Mouse (Mus musculus): Measurements from ENCODE around the gene Cav1. TPM values are rescaled to one million over a fixed set of nuclear protein-coding genes. Genes with fewer than 3 reads are reported as not detected.

Cav1 gene
- not detected for polyA plus RNA-seq (2017; shearing (Covaris generic))

- ATAC-seq = no peak
These were observed at the start of gene Cav1 for GRCm38 (mm10) chr6:17305954-17306601. TSS of gene Cav1 (plus strand) at chr6:17306335.

DNA sequence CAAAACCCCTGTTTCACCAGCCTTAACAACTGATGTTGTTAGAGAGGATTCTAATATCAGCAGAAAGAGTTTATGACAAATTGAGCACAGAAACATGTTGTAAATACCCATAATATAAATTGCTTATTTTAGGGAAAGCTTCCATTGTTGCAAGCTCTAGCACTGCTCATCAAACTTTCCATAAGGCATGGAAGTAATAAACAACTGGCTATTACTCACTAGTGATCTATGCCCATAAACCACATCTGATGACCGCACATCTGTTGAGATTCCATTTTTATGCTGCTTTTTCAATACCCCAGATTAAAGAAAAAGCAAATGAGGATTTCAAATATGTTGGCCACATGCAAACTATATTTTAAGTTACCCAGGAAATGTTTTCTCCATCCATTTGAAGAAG lies 48.0 kb upstream of the Cav1 start:
- ATAC-seq = no peak

- ATAC-seq = no peak
These were observed 47.2 kb upstream of the Cav1 start for GRCm38 (mm10) chr6:17258911-17259310.

- no peak for ATAC-seq
These were observed 43.3 kb upstream of the Cav1 start for GRCm38 (mm10) chr6:17262786-17263185.

- ATAC-seq = no peak
These were observed 41.1 kb upstream of the Cav1 start for GRCm38 (mm10) chr6:17265043-17265442.

DNA sequence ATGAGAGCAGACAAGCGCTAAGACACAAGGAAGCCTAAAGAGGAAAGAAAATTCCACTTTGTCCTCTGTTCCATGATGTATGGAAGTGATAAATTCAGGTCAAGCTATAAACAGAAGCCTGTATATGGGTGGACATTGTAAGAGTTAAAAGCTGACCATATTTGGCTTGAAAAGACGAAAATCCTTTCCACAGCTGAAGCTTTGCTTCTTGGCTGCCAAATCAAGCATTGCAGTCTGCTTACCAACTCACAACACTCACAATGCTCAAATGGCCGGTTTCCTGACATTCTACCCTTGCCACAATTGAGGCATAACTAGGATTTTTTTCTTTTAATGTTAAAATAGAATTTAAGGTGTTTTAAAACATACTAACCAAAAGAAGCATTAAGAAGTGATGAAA lies 39.7 kb upstream of the Cav1 start:
- ATAC-seq = no peak

GRCm38 (mm10) chr6:17278366-17278765 lies 27.8 kb upstream of the Cav1 start:
- no peak for ATAC-seq

DNA sequence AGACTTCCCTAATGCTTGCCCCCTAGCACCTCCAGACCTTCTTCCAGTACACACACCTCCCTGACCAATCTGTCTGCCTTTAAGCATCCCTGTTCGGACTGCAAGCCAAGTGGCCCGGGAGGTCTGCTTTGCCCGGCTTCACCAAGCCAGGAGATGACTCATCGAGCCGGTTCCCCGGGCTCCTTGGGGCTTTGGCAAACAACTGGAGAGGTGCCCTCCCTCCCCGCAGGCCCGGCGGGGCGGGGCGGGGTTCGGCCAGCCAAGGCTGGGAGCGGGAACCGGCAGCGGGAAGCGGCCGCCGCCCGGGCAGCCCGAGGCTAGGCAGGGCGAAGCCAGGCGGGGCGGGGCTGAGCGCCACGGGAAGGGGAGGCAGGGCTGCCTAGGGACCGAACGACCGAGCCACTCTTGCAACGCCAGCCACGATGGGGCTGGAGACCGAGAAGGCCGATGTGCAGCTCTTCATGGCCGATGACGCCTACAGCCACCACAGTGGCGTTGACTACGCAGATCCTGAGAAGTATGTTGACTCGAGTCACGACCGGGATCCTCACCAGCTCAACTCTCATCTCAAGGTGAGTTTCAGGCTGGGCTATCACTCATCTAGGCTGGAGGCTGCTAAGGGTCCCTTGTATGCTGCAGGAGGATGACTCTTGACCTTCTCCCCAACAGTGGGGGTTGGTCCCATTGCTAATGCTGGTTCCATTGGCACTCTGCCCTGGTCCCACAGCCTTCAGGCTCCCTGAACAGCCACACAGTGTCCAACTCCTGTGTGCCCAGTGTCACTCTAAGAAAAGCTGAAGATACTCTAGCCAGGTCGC lies 25.0 kb upstream of the Cav1 start, which contains the start of gene Cav2:
Cav2 (plus strand) TSS at position 247 of the 818 bp plus-strand sequence.
- ATAC-seq = peak; percentile 31

- ATAC-seq = peak; percentile 18
These were observed 24.4 kb upstream of the Cav1 start for GRCm38 (mm10) chr6:17281757-17282092.

DNA sequence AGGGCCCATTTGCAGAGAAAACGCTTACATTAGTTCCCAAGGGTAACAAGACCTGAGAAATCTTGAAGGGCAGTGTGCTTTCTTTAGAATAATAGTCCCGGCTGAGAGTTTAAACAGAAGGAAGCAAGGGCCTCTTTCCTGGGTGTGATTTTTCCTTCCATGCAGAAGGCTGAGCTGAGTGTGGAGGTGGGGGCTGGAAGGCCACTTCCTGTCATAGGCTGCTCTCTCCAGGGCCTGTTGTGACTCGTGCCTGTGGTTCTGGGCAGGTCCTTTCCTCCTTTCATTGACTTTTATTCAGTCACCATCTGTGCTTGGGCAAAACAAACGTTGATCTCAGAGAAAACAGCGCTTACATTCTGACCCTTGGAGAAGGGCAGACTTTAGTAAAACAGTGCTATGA lies 24.0 kb upstream of the Cav1 start:
- ATAC-seq = peak; percentile 32

- ATAC-seq = no peak
These were observed 22.3 kb upstream of the Cav1 start for GRCm38 (mm10) chr6:17283834-17284233.

- peak; percentile 55 for ATAC-seq
These were observed 19.8 kb upstream of the Cav1 start for GRCm38 (mm10) chr6:17286381-17286780.

GRCm38 (mm10) chr6:17295116-17295515 lies 11.0 kb upstream of the Cav1 start:
- no peak for ATAC-seq

- no peak for ATAC-seq
These were observed 629 bp downstream of the Cav1 start for GRCm38 (mm10) chr6:17306602-17307325.

DNA sequence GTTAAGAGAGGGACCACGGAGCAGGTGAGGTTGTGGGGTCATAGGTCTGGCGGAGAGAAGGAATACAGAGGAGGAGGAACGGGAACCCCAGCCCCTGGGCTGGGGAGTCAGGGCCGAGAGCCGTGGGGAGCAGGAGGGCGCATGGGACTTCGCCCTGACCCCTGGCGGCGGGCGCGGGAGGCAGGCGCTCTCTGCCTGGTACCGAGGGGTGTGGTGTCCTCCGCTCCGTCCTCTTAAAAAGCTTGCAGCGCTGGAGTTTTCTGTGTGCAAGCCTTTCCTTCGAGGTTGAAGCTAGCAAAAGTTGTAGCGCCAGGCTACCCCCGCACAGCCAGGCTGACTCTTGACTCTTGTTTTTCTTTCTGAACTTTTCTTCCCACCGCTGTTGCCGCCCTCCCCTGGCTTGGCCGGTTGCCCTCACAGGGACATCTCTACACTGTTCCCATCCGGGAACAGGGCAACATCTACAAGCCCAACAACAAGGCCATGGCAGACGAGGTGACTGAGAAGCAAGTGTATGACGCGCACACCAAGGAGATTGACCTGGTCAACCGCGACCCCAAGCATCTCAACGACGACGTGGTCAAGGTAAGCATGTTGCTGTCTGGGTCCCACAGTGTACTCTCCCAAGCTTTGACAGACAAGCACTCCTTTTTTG lies 1.5 kb downstream of the Cav1 start:
- ATAC-seq = peak; percentile 54

- no peak for ATAC-seq
These were observed 2.5 kb downstream of the Cav1 start for GRCm38 (mm10) chr6:17308661-17309060.

- no peak for ATAC-seq
These were observed 3.1 kb downstream of the Cav1 start for GRCm38 (mm10) chr6:17309260-17309659.

DNA sequence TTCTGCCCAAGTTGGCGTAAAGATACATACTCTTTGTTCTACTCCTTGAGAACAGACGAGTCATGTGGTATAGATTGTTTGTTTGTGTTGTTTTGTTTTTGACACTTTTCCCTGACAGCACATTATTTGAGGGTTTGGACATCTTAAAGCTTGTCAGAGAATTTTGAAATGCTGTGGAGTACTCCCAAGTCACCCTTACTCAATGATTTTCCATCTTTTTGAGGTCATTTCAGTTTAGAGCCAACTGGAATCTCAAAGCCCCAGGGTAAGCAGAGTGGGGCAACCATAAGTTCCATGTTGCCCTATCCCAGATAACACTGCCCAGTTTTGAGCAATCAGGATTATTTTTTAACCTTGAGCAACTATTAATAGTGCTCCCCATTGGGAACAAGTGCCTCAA lies 8.1 kb downstream of the Cav1 start:
- no peak for ATAC-seq

DNA sequence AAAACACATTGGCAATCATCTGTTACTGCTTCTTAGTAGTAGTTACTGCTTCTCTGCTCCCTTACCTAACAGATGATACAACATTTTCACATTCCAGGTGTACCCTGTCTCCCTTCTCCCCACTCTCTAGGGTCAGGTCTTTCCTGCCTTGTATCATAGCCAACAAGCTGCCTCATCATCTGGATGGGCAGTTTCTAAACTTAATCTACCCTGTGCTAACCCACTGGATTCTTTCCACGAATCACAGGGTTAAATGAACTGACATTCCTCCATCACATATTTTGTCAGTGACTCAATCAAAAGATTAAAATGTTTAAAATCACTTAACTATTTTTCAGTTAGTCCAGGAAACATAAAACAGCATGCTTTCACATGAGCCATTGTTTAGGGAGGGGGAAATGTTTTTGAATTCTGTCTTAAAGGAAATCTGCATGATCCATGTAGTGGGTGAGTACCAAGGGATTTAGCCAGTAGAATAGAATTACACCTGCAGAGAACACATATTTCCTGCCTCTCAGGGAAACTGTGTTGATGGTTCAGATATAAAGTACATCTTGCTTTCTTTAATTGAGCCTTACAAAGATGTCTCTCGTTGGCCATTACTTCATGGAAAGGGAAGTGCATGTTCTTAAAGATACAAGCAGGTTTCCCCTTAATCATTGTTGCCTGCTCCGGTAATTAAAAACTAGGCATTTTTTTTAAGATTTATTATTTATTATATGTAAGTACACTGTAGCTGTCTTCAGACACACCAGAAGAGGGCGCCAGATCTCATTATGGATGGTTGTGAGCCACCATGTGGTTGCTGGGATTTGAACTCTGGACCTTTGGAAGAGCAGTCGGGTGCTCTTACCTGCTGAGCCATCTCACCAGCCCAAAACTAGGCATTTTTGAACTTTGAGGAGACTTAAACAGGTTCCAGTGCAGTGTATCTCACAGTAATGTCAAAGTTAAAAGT lies 8.8 kb downstream of the Cav1 start:
- no peak for ATAC-seq

DNA sequence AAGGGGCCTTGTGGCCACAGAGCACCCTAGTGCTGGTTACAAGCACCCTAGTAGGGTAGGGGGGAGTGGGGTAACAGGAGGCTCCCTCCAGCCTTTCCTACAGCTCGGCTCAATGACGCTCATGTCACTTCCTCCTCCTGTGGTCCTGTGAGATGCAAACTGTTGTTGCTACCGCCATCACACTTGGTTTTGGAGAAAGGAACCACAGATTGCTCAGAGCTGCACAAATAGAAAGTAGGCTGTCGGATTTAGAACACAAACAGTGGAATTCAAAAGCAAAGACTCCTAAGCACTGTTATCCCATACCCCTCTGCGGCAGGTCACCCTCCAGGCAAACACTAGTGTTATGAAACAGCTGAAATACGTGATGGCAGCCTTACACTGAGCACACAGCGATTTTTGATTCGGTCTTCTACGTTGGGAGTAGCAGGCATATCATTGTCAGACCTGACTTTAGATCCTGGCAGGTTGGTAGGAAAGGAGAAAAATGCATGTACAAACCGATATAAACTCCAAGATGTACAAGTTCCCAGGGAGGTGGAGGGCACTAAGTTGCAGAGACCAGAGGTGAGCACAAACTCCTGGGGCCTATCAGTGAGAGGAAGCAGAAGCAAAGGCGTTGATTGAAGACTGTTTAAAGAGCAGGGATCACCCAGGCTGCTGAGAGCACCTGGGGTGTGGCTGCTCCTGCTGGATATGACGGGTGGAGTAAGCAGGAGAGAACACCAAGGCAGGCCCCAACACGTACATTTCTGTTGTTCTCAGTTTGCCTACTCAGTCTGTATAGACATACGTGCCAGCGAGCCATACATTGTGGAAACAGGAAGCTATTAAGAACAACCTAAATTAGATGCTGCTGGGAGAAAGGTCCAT lies 10.4 kb downstream of the Cav1 start:
- ATAC-seq = no peak

DNA sequence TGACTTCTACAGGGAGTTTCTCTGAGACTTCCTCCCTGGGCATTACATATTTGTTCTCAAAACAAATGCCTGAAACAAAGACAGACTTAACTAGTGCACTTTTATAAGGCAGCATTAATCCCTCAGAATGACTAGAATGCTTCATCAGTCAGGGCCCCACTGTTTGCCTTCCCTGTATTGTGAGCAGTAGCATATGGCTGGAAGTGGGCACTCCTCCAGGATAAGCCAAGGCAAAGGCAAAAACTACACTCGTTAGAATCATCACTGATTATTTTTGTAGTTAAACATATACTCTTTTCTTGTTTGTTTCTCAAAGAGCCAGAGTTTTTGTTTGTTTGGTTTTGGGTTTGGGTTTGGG lies 11.0 kb downstream of the Cav1 start:
- no peak for ATAC-seq
